Mouse (Mus musculus) thymus, adult 2 months (tissue): ENCODE results near the gene Cpe.

Experiments used
- CTCF ChIP-seq: fragments of 200-500 bp; IDR thresholded peaks from 2 replicates; pipeline ENCODE4 v1.5.1; 2012; ENCODE audit warnings: mild to moderate bottlenecking, control low read depth, low read length, moderate library complexity, borderline replicate concordance; ENCODE audit not compliant: control insufficient read depth, poor library complexity, insufficient read depth; ENCODE audit errors: extremely low read depth
- POLR2A ChIP-seq: fragments of 200-500 bp; IDR thresholded peaks from 2 replicates; pipeline ENCODE4 v1.6.1; 2012; ENCODE audit warnings: mild to moderate bottlenecking, low read length, control low read depth, moderate library complexity; ENCODE audit not compliant: control insufficient read depth, poor library complexity, insufficient read depth; ENCODE audit errors: extremely low read depth

GRCm38 (mm10) chr8:64728156-64728555, 35.3 kb upstream of the Cpe start:
- TF ChIP-seq CTCF (no peak), POLR2A (no peak)
